Mouse (Mus musculus) liver, embryonic 14.5 days (tissue): ENCODE measurements around the gene Tbcd.

Source experiments
- CTCF ChIP-seq: IDR thresholded peaks from 2 replicates; pipeline ENCODE4 v1.5.1; 2016; ENCODE audit warnings: antibody characterized with exemption, low read depth, control low read depth
- EP300 ChIP-seq: IDR thresholded peaks from 2 replicates; pipeline ENCODE4 v1.6.1; 2016; ENCODE audit warnings: antibody characterized with exemption, low read depth

GRCm38 (mm10) chr11:121407366-121408155 is 44.2 kb upstream of the Tbcd start:
- no peak for TF ChIP-seq CTCF
- TF ChIP-seq EP300: no peak
